Mouse (Mus musculus) limb, embryonic 14.5 days (tissue): Measurements from ENCODE around the gene Lrrc10. TPM values are rescaled to one million over a fixed set of nuclear protein-coding genes. Genes with fewer than 3 reads are reported as not detected.

Experiments
- ATAC-seq: fragments of 200-750 bp; cut with Nextera tagmentation; 2 replicates; pipeline ENCODE4 v1.8.0; 2017; ENCODE audit warnings: low read depth, moderate number of reproducible peaks, moderate TSS enrichment; ENCODE audit not compliant: low FRiP score
- DNase-seq: peaks from one replicate; pipeline ENCODE4 v3.0.0-alpha.2; 2015; ENCODE audit warnings: low spot score
- H3K27ac ChIP-seq: fragments of 300-500 bp; sonication (generic); replicated peaks from 2 replicates; pipeline ENCODE4 v1.5.1; 2014; ENCODE audit warnings: low read depth, mild to moderate bottlenecking, low read length, moderate library complexity, mixed read lengths
- H3K27me3 ChIP-seq: fragments of 300-500 bp; sonication (generic); 2 replicates; pipeline ENCODE4 v1.6.1; 2014; ENCODE audit warnings: low read length, mixed read lengths; ENCODE audit not compliant: control insufficient read depth, insufficient read depth
- H3K36me3 ChIP-seq: fragments of 300-500 bp; sonication (generic); 2 replicates; pipeline ENCODE4 v1.6.1; 2014; ENCODE audit warnings: mild to moderate bottlenecking, low read length, moderate library complexity, mixed read lengths; ENCODE audit not compliant: control insufficient read depth, insufficient read depth
- H3K4me1 ChIP-seq: fragments of 300-500 bp; sonication (generic); 2 replicates; pipeline ENCODE4 v1.6.1; 2014; ENCODE audit warnings: antibody characterized with exemption, low read length, mixed read lengths; ENCODE audit not compliant: control insufficient read depth, insufficient read depth
- H3K4me2 ChIP-seq: fragments of 300-500 bp; sonication (generic); replicated peaks from 2 replicates; pipeline ENCODE4 v1.6.1; 2014; ENCODE audit warnings: low read depth, mild to moderate bottlenecking, low read length, moderate library complexity; ENCODE audit not compliant: severe bottlenecking
- H3K4me3 ChIP-seq: fragments of 300-500 bp; sonication (generic); replicated peaks from 2 replicates; pipeline ENCODE4 v1.5.1; 2014; ENCODE audit warnings: low read length
- H3K9ac ChIP-seq: fragments of 300-500 bp; sonication (generic); 2 replicates; pipeline ENCODE4 v1.6.1; 2014; ENCODE audit warnings: mild to moderate bottlenecking, low read depth, low read length, moderate library complexity; ENCODE audit not compliant: severe bottlenecking
- H3K9me3 ChIP-seq: fragments of 300-500 bp; sonication (generic); 2 replicates; pipeline ENCODE4 v1.6.1; 2016; ENCODE audit warnings: low read length; ENCODE audit not compliant: control insufficient read depth
- POLR2A ChIP-seq: fragments of 200-500 bp; IDR thresholded peaks from 2 replicates; pipeline ENCODE4 v1.8.0; 2012; ENCODE audit warnings: inconsistent platforms, mild to moderate bottlenecking, moderate library complexity, borderline replicate concordance; ENCODE audit not compliant: insufficient read depth, insufficient read length; ENCODE audit errors: extremely low read depth
- WGBS: fragments of 180-500 bp; shearing (Covaris S2); extraction: QIAGEN DNeasy Blood & Tissue Kit; methylation state at CpG from one replicate; pipeline ENCODE4 v1.1.7; 2014; 5-methylcytosine and 5-hydroxymethylcytosine counted together
- polyA plus RNA-seq, 2 experiments: library from polyadenylated mRNA; depleted of rRNA in 1 of 2; stranded (reverse) in 1 of 2; unstranded in 1 of 2; fragments of >200 nt; fragmentation: Nextera tagmentation in 1 of 2; extraction: Ambion mirVana in 1 of 2; gene quantifications; 2 replicates each; pipeline versions ENCODE4 v1.2.1 to v1.2.3; 2012 to 2014

Lrrc10 gene
- polyA plus RNA-seq (2012; rRNA removed), result 0.09 and 0.12 TPM in 2 replicates
- polyA plus RNA-seq (2014; fragmentation: Nextera tagmentation; extraction: Ambion mirVana), result not detected in 2 replicates

DNA sequence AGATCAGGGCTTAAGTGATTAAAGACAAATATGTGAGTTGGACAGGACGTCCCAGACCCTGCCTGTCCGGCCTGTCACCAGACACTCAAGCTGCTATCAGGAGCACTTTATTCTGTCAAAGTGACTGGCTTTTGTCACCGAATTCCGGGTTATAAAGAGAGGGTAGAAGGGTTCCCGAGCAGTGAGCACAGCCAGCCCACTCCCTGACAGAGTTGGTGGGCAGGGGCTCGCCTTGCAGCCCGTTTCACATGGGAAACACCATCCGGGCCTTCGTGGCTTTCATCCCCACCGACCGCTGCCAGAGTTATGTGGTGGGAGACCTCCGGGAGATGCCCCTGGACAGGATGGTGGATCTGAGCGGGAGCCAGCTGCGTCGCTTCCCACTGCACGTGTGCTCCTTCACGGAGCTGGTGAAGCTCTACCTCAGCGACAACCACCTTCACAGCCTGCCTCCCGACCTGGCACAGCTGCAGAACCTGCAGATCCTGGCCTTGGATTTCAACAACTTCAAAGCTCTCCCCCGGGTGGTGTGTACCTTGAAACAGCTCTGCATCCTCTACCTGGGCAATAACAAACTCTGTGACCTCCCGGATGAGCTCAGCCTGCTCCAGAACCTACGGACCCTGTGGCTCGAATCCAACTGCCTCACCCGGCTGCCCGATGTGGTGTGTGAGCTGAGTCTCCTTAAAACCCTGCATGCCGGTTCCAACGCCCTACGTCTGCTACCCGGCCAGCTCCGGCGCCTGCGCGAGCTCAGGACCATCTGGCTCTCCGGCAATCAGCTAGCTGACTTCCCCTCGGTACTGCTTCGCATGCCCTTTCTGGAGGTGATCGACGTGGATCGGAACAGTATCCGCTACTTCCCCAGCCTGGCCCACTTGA is at the start of gene Lrrc10:
Gene Lrrc10 (plus strand): TSS at position 167 of the 882 bp plus-strand sequence.
- Histone ChIP-seq H3K36me3 (peaks cover 8% of the 10 kb centered on the region), H3K27me3 (no peaks in the 10 kb centered on the region), H3K27ac (no peak within 1 kb of the TSS), H3K4me2 (peak within 1 kb of the TSS; percentile 44), H3K4me1 (peaks cover 7% of the 10 kb centered on the region; the same call in 1 of the 2 replicates), H3K9ac (peak within 1 kb of the TSS; percentile 40), H3K4me3 (peak within 1 kb of the TSS; percentile 14), H3K9me3 (no peaks in the 10 kb centered on the region)
- WGBS, result 35% methylated on average over 40 of the region's 40 CpGs
- no peak for TF ChIP-seq POLR2A
- ATAC-seq (no peak), DNase-seq (no peak)

DNA sequence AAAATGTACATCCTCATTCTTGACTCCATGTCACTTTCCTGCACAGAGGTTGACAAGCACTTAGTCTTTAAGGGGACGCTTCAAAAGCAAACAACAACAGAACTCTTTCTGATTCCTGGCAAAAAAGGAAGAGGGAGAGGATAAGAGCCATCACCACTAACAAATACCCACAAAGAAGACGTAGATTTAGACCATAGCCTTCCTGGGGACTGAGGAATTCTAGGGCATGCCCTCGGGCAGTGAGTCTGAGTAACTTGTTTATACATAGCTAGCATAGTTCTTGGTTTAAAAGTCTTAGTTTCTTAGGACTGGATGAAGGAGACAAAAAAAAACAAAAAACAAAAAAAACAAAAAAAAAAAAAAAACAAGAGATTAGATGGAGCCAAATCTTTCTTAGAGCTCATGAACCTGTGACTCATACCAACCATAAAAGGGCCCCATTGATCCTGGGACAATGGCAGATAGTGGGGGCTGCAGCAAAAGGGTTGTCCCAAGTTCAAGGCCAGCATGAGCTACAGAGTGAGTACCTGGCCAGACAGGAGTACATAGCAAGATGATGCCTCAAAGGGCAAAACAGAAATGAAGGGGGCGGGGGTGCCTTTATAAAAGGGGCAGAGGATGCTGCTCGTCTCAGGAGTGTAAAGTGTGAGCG is 49.4 kb upstream of the Lrrc10 start:
- 69% methylated on average over 6 of the region's 6 CpGs for WGBS
- no peaks in the 10 kb centered on the region for H3K36me3 ChIP-seq
- H3K9ac ChIP-seq, result no peak overlapping the region
- no peaks in the 10 kb centered on the region for H3K27me3 ChIP-seq
- TF ChIP-seq POLR2A, result no peak
- H3K4me2 ChIP-seq, result no peak overlapping the region
- DNase-seq, result no peak
- no peak for ATAC-seq
- H3K4me3 ChIP-seq, result no peak overlapping the region
- no peak overlapping the region for H3K27ac ChIP-seq
- H3K9me3 ChIP-seq, result no peaks in the 10 kb centered on the region
- no peaks in the 10 kb centered on the region for H3K4me1 ChIP-seq

DNA sequence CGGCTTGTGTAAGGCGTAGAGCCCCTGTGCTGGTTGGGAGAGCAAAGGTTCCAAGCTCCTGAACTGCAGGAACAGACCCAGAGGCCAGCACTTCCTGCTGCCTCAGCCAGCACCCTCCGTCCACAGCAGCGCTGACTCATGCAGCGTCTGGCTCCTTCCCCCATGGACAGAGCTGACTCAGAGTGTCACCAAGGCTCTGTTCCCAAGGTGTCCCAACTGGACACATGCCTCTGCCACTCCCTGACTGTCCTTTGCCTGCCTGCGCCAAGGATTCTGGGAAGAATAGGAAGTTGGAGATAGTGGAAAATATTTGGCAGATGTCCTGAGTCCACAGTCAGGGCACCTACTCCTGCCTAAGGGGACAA is 48.9 kb upstream of the Lrrc10 start:
- Histone ChIP-seq H3K36me3 (no peaks in the 10 kb centered on the region), H3K9ac (no peak overlapping the region), H3K4me1 (no peaks in the 10 kb centered on the region), H3K27me3 (no peaks in the 10 kb centered on the region), H3K4me2 (no peak overlapping the region), H3K4me3 (no peak overlapping the region), H3K9me3 (no peaks in the 10 kb centered on the region), H3K27ac (no peak overlapping the region)
- no peak for TF ChIP-seq POLR2A
- no peak for DNase-seq
- 66% methylated on average over 6 of the region's 6 CpGs for WGBS
- ATAC-seq, result no peak

GRCm38 (mm10) chr10:116998716-116999455 is 46.3 kb upstream of the Lrrc10 start:
- no peak for TF ChIP-seq POLR2A
- no peak overlapping the region for H3K4me3 ChIP-seq
- H3K27me3 ChIP-seq, result no peaks in the 10 kb centered on the region
- no peaks in the 10 kb centered on the region for H3K9me3 ChIP-seq
- no peak overlapping the region for H3K4me2 ChIP-seq
- ATAC-seq (no peak), DNase-seq (no peak)
- no peaks in the 10 kb centered on the region for H3K36me3 ChIP-seq
- no peaks in the 10 kb centered on the region for H3K4me1 ChIP-seq
- H3K27ac ChIP-seq, result no peak overlapping the region
- no peak overlapping the region for H3K9ac ChIP-seq
- WGBS, result 73% methylated on average over 17 of the region's 17 CpGs

- TF ChIP-seq POLR2A, result no peak
- DNase-seq (no peak), ATAC-seq (no peak)
- Histone ChIP-seq H3K4me3 (no peak overlapping the region), H3K9ac (no peak overlapping the region), H3K27me3 (no peaks in the 10 kb centered on the region), H3K9me3 (no peaks in the 10 kb centered on the region), H3K27ac (no peak overlapping the region), H3K36me3 (no peaks in the 10 kb centered on the region), H3K4me2 (no peak overlapping the region), H3K4me1 (peaks cover 7% of the 10 kb centered on the region; the same call in 1 of the 2 replicates)
- WGBS, result 76% methylated on average over 12 of the region's 12 CpGs
These were observed 44.2 kb upstream of the Lrrc10 start for GRCm38 (mm10) chr10:117000975-117001374.
